Mouse (Mus musculus) hindbrain, embryonic 11.5 days (tissue): ENCODE results near the gene Ndufaf2. TPM values are rescaled to one million over a fixed set of nuclear protein-coding genes. Genes with fewer than 3 reads are reported as not detected.

ENCODE experiments used
- ATAC-seq: fragments of 200-750 bp; cut with Nextera tagmentation; 2 replicates; pipeline ENCODE4 v1.8.0; 2017; ENCODE audit warnings: mild to moderate bottlenecking, moderate TSS enrichment, moderate library complexity; ENCODE audit not compliant: low FRiP score
- DNase-seq: peaks from one replicate; pipeline ENCODE4 v3.0.0-alpha.2; 2015; ENCODE audit warnings: low spot score
- H3K27ac ChIP-seq: fragments of 300-500 bp; sonication (generic); 2 replicates; pipeline ENCODE4 v1.5.1; 2014; ENCODE audit warnings: mild to moderate bottlenecking, low read depth, low read length
- H3K27me3 ChIP-seq: fragments of 300-500 bp; sonication (generic); 2 replicates; pipeline ENCODE4 v1.6.1; 2014; ENCODE audit warnings: mild to moderate bottlenecking, low read length, moderate library complexity, mixed read lengths; ENCODE audit not compliant: control insufficient read depth, insufficient read depth
- H3K36me3 ChIP-seq: fragments of 300-500 bp; sonication (generic); 2 replicates; pipeline ENCODE4 v1.6.1; 2014; ENCODE audit warnings: mild to moderate bottlenecking, low read length, moderate library complexity, mixed read lengths; ENCODE audit not compliant: control insufficient read depth, insufficient read depth
- H3K4me1 ChIP-seq: fragments of 300-500 bp; sonication (generic); replicated peaks from 2 replicates; pipeline ENCODE4 v1.6.1; 2014; ENCODE audit warnings: low read length, mixed read lengths; ENCODE audit not compliant: control insufficient read depth, insufficient read depth
- H3K4me2 ChIP-seq: fragments of 300-500 bp; sonication (generic); replicated peaks from 2 replicates; pipeline ENCODE4 v1.6.1; 2014; ENCODE audit warnings: mild to moderate bottlenecking, low read depth, low read length
- H3K4me3 ChIP-seq: fragments of 300-500 bp; sonication (generic); 2 replicates; pipeline ENCODE4 v1.5.1; 2014; ENCODE audit warnings: low read depth, low read length
- H3K9ac ChIP-seq: fragments of 300-500 bp; sonication (generic); 2 replicates; pipeline ENCODE4 v1.6.1; 2014; ENCODE audit warnings: low read depth, low read length
- H3K9me3 ChIP-seq: fragments of 300-500 bp; sonication (generic); 2 replicates; pipeline ENCODE4 v1.6.1; 2016; ENCODE audit warnings: low read length; ENCODE audit not compliant: control insufficient read depth
- WGBS: fragments of 180-500 bp; shearing (Covaris S2); extraction: QIAGEN DNeasy Blood & Tissue Kit; methylation state at CpG from one replicate; pipeline ENCODE4 v1.1.7; 2014; 5-methylcytosine and 5-hydroxymethylcytosine counted together
- polyA plus RNA-seq: library from polyadenylated mRNA; unstranded; fragments of >200 nt; fragmentation: Nextera tagmentation; extraction: Ambion mirVana; gene quantifications from 2 replicates; pipeline ENCODE4 v1.2.1, GENCODE M21; 2014

Gene Ndufaf2
- polyA plus RNA-seq, 1 experiment from 2014 or later, result 84.7 TPM

DNA sequence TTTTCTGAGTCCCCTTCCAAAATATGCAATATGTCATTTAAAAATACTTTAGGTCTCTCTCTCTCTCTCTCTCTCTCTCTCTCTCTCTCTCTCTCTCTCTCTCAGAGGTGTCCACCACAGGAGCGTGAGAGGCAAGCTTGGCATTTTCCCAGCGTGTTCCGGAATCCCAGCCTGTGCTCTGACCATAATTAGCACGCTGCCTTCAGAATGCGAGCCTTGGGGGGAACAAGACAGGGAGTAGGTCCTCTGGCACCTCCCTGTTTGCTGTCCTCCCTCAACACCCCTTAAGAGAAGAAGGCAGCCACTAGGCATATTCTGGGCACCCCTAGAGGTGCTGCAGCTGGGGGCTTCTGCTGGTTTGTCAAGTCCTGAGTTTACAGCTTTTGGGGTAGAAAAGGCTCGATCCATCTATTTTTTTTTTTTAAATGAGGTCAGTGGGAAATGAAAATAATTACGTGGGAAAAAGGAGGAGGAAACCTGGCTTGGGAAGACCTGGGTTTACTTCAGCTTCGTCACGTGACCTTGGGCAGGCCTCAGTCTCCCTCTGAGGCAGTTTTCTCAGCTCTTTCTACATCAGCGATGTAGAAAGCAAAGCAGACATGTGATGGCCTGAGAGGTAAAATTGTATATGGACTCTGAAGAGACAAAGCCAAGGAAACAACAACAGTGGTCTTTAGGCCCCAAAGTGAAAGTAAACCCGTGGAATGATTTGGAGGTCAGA, 187.8 kb downstream of the Ndufaf2 start:
- no peak overlapping the region for H3K4me2 ChIP-seq
- no peaks in the 10 kb centered on the region for H3K27me3 ChIP-seq
- WGBS, result 74% methylated on average over 11 of the region's 11 CpGs
- H3K9me3 ChIP-seq, result no peaks in the 10 kb centered on the region
- H3K4me3 ChIP-seq, result no peak overlapping the region
- DNase-seq, result no peak
- ATAC-seq, result no peak
- 0 out of 2 replicates have a peak, but pooled peaks cover 4% of the 10 kb centered on the region for H3K4me1 ChIP-seq
- H3K9ac ChIP-seq, result no peak overlapping the region
- no peak overlapping the region for H3K27ac ChIP-seq
- H3K36me3 ChIP-seq, result no peaks in the 10 kb centered on the region

DNA sequence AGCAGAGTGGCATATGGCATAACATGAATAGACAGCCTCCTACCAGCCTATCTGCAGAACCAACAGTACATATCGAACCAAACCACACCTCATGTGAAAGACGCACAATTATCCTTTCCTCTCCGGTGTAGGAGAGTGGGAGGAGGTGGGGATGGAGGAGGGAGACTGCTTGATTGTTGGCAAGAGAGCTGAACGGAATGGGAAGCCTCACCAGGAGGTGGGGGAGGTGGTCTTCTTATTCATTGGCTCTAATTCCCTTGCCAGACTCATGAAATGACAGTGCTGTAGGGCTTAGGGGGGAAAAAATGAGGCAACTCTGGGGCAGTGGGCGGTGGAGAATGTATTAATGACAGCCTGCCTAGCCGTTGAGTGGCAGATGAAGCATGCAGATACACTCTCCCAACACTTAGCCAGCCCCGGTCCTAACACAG, 188.4 kb downstream of the Ndufaf2 start:
- no peaks in the 10 kb centered on the region for H3K27me3 ChIP-seq
- no peak overlapping the region for H3K4me2 ChIP-seq
- H3K9me3 ChIP-seq, result no peaks in the 10 kb centered on the region
- H3K36me3 ChIP-seq, result no peaks in the 10 kb centered on the region
- 22% methylated on average over 7 of the region's 7 CpGs for WGBS
- no peak for DNase-seq
- H3K9ac ChIP-seq, result no peak overlapping the region
- 0 out of 2 replicates have a peak, but pooled peaks cover 4% of the 10 kb centered on the region for H3K4me1 ChIP-seq
- no peak overlapping the region for H3K27ac ChIP-seq
- no peak overlapping the region for H3K4me3 ChIP-seq
- ATAC-seq, result 0 out of 2 replicates have a peak, but pooled peaks have one; percentile 27

DNA sequence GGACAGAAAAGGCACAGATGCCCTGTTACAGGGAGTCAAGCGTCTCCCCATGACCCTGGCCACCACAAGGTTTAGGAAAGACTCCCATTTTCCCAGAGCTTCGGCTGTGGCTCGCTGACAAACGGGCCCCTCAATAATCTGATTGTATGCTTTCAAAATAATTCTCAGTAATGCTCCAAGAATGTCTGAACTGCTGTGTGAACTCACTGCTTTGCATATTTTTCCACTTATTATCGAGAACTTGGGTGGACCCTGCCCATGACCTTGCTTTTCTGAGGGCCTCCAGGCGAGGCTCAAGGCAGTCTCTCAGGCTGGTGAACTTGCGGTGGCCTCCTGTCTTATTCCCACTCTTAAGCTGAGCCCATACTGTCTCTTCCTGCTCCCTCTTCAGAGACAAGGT, 193.8 kb downstream of the Ndufaf2 start:
- no peak overlapping the region for H3K4me3 ChIP-seq
- no peak overlapping the region for H3K9ac ChIP-seq
- WGBS, result 78% methylated on average over 7 of the region's 7 CpGs
- no peaks in the 10 kb centered on the region for H3K9me3 ChIP-seq
- H3K36me3 ChIP-seq, result no peaks in the 10 kb centered on the region
- DNase-seq, result no peak
- no peaks in the 10 kb centered on the region for H3K27me3 ChIP-seq
- no peak overlapping the region for H3K4me2 ChIP-seq
- no peaks in the 10 kb centered on the region; the same call in 1 of the 2 replicates for H3K4me1 ChIP-seq
- no peak for ATAC-seq
- no peak overlapping the region for H3K27ac ChIP-seq

DNA sequence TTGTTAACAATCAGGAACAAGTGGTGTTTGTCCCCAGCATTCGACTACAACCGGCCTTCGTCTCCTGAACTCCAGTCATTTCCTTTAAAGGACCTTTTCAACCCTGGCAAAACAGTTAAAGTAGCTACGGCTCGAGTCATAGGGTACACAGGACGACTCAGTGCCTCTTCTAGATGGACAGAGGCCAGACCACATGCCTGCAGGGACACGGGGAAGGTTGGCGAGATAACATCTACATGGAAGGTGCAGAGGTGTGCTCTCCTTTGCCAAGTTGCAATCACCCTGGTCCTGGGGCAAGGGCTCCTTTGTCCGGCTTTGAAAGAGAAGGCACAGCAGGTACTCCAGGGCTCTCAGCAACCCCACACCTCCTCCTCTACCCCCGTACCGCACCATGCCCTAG, 195.0 kb downstream of the Ndufaf2 start:
- no peak overlapping the region for H3K27ac ChIP-seq
- H3K36me3 ChIP-seq, result no peaks in the 10 kb centered on the region
- 55% methylated on average over 11 of the region's 11 CpGs for WGBS
- H3K27me3 ChIP-seq, result no peaks in the 10 kb centered on the region
- ATAC-seq (no peak), DNase-seq (no peak)
- H3K4me1 ChIP-seq, result no peaks in the 10 kb centered on the region; the same call in 1 of the 2 replicates
- no peak overlapping the region for H3K4me2 ChIP-seq
- no peak overlapping the region for H3K4me3 ChIP-seq
- no peak overlapping the region for H3K9ac ChIP-seq
- H3K9me3 ChIP-seq, result no peaks in the 10 kb centered on the region

DNA sequence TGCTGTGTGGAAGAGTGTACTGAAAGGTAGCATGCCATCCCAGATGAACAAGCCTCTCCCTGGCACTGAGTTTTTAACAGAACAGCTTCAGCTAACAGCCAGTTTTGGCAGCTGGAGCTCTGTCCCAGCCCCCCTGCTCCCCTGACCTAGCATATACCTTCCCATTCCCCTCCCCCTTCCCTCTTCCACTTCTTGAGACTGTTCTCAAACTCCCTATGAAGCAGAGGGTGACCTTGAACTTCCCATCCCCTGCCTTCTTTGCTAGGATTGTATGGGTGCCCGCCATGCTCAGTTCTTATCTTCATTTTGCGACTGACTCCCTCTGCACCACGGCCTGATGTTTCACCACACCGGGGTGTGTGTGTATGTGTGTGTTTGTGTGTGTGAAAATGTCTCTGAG, 195.7 kb downstream of the Ndufaf2 start:
- H3K4me2 ChIP-seq, result no peak overlapping the region
- H3K4me3 ChIP-seq, result no peak overlapping the region
- ATAC-seq, result no peak
- no peak overlapping the region for H3K9ac ChIP-seq
- no peaks in the 10 kb centered on the region for H3K27me3 ChIP-seq
- no peaks in the 10 kb centered on the region for H3K9me3 ChIP-seq
- H3K36me3 ChIP-seq, result no peaks in the 10 kb centered on the region
- H3K27ac ChIP-seq, result no peak overlapping the region
- DNase-seq, result no peak
- H3K4me1 ChIP-seq, result no peaks in the 10 kb centered on the region; the same call in 1 of the 2 replicates
- 75% methylated on average over 4 of the region's 4 CpGs for WGBS

DNA sequence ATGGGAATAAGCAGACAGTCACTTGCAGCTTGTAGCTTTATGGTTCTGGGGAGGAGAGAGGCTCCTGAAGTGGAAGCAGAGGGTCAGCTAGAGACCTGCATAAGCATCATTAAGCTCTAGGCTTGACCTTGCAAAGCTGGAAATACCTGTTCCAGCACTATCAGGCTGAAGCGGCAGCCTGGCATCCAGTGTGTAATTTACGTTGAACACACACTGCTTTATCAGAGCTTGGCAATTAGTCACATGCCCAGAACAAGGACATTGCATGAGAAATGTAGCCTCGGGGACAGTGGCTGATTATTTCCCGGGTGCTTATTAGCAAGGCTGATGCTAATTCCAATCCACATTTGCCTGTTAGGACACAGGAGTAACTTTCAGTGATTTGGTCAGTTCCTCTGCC, 196.5 kb downstream of the Ndufaf2 start:
- Histone ChIP-seq H3K36me3 (no peaks in the 10 kb centered on the region), H3K4me3 (no peak overlapping the region), H3K4me2 (no peak overlapping the region), H3K9me3 (no peaks in the 10 kb centered on the region), H3K27me3 (no peaks in the 10 kb centered on the region), H3K9ac (no peak overlapping the region), H3K27ac (no peak overlapping the region), H3K4me1 (no peaks in the 10 kb centered on the region; the same call in 1 of the 2 replicates)
- 64% methylated on average over 4 of the region's 4 CpGs for WGBS
- no peak for DNase-seq
- no peak for ATAC-seq

DNA sequence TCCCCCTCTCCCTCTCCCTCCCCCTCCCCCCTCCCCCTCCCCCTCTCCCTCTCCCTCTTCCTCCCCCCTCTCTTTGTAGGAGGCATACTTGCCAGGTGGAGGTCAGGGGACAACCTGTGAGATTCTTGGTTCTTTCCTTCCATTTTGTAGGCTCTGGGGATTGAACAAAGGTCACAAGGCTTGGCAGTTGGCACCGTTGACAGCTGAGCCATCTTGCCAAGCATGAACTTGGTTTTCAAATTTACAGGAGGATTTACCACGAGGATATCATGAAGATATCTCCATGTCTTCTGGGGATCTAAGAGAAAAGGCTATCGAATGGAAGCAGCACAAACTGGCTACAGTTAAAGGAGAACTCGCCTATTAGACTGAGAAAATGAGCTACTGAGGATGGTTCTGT, 196.9 kb downstream of the Ndufaf2 start:
- WGBS, result 81% methylated on average over 4 of the region's 4 CpGs
- Histone ChIP-seq H3K9me3 (no peaks in the 10 kb centered on the region), H3K4me1 (no peaks in the 10 kb centered on the region; the same call in 1 of the 2 replicates), H3K9ac (no peak overlapping the region), H3K4me2 (no peak overlapping the region), H3K27me3 (no peaks in the 10 kb centered on the region), H3K36me3 (no peaks in the 10 kb centered on the region), H3K27ac (no peak overlapping the region), H3K4me3 (no peak overlapping the region)
- DNase-seq, result no peak
- no peak for ATAC-seq

DNA sequence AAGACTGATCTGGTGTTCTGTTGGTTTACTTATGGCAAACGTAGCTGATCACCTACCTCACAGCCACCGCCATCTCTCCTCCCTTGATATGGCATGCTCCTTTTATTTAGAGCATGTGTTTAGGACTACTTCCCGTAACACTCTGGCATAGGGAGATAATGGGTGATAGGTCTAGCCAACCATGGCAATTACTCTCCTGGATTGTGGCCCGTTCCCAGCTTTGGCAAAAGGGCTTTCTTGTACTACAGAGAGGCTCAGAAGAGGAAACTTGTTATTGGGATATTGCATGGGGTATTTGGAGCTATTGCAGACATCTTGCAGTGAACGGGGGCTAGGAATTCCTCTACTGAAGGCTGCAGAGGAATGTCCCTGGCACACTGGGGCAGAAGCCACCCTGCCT, 197.9 kb downstream of the Ndufaf2 start:
- ATAC-seq (no peak), DNase-seq (no peak)
- Histone ChIP-seq H3K27ac (no peak overlapping the region), H3K9me3 (no peaks in the 10 kb centered on the region), H3K4me1 (peaks cover 3% of the 10 kb centered on the region), H3K36me3 (no peaks in the 10 kb centered on the region), H3K4me2 (no peak overlapping the region), H3K27me3 (no peaks in the 10 kb centered on the region), H3K4me3 (no peak overlapping the region), H3K9ac (no peak overlapping the region)
- WGBS, result 90% methylated on average over 5 of the region's 5 CpGs

DNA sequence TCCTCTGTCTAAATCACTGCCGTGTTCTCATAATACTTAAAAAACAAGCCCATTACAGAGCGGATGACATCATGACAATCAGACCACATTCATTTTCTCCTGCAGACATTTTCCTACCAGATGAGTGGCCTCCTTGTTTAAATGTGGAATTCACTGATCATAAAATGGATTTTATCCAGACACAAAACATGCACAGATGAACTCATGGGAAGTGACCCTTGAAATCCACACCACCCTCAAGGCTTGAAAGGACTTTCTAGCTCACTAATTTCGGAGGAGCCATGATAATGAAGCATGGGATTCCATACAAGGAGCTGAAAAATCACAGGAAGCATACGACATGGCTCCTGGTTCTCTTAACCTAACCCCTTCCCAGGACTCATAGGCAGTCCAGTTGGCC, 198.5 kb downstream of the Ndufaf2 start:
- Histone ChIP-seq H3K4me3 (no peak overlapping the region), H3K36me3 (no peaks in the 10 kb centered on the region), H3K4me1 (peaks cover 3% of the 10 kb centered on the region), H3K27me3 (no peaks in the 10 kb centered on the region), H3K4me2 (no peak overlapping the region), H3K9me3 (no peaks in the 10 kb centered on the region), H3K9ac (no peak overlapping the region), H3K27ac (no peak overlapping the region)
- DNase-seq (no peak), ATAC-seq (no peak)
- 72% methylated on average over 4 of the region's 4 CpGs for WGBS
